Mouse (Mus musculus) thymus, adult 18-20 months (tissue): ENCODE results near the gene Armc12.

Experiments used
- DNase-seq, 2 experiments: peaks; one replicate each; pipeline ENCODE4 v3.0.0; 2022; ENCODE audit warnings: mixed read lengths in 2 of 2

The Armc12 gene

DNA sequence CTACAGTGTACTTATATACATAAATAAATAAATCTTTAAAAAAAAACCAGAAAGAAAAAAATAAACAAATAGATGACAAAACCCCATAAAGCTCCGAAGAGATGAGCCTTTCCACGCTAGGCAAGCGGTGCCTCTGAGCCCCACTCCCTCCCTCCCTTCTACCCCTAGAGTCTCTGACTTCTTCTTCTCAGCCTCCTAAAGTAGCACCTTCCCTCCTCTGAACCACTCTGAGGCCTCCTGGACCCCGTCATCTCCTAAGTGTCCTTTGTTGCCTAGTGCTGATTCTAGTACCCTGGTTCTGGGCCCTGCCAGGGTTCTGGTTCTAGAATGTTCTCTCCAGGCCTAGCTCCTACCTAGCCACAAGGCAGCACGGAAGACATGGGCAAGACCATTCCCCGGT, at the start of gene Armc12:
Armc12 (plus strand) TSS at position 301 of the 400 bp plus-strand sequence.
- DNase-seq: no peak

DNA sequence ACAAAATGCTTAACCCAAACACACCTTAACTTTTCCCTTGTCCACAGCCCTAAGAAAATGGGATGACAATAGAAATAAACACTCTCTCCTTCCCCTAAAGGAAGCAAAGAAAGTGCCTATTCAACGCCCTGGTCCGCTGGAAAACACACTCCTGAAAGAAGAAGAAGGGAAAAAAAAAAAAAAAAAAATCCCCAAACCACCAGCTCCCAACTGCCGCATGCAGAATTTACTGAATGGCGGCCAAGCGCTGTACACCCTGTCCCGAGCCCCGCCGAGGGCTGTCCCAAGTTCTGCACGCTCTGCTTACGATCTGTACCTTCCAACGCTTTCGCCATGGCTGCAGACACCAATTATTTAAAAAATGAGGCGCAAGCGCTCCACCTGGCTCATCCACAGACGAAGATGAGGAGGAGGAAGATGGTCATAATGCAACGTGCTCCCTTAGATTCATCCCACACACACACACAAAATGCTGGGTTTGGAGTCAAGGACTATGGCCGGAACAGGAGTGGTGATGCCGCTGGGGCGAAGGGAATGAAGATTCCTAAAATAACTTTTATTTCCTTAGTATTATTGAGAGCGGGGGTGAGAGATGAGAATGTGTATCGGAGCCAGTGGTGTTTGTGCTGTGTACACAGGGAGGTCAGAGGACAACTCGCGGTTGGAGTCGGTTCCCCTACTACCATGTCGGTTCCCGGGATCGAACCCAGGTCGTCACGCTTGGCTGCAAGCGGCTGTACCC, 45.7 kb upstream of the Armc12 start:
- peak in 1 of 2 experiments; percentile 39 for DNase-seq

DNA sequence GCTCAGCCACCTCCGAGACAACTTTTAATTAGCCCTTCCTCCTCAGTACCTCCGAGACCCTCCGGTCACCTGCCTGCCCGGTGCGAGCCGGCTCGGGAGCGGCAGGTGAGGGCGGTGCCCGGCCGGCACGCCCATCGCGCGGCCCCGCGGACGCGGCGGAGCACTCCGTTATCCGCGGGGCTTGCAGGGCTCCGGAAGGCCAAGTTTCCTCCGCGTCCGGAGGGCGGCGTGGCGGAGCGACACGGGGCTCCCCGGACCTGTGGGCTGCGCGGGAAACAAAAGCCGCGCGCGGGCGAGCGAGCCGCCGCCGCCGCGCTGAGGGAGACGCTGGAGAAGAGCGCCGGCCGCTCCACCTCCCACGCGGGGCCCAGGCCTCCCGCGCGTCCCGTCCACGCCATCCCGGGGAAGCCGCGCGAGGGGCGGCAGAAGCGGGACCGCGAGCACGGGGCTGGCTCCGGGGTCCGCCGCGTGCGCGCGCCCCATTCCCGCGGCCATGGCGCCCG, 45.1 kb upstream of the Armc12 start:
- DNase-seq: peak; percentile 53 to 54

DNA sequence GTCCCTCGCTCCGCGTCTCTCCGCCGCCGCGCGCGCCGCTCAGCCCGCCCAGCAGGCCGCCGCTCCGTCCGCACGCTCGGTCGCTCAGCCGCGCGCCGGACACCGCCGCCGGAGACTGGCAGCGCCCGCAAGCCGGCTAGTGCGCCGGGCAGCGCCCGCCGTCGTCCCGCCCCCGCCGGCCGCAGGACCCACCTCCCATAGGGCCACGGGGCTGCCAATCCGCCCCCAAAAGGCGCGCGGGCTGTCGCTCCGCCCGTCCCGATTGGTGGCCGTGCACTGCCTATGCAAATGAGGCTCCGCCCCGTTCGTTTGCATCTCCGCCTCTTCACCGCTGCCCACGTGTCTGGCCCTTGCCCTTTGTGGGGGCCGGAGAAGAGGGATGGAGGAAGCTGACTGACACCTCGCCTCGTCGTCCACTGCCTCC, 44.6 kb upstream of the Armc12 start:
- peak; percentile 96 to 97 for DNase-seq

DNA sequence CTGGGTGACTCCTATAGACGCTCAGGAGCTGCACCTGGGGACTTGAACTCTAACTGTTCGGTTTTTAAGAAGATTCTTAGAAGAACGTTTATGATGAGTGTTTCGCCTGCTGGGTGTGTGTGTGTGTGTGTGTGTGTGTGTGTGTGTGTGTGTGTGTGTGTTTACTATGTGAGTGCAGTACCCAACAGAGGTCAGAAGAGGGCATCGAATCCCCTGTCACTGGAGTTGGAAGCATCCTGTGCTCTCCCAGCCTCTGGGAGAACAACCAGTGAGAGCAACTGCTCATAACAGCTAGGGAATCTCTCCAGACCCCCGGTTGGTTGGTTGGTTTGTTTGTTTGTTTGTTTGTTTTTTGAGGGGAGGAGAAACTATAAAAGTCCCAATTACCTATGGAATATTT, 43.9 kb upstream of the Armc12 start:
- DNase-seq: no peak

DNA sequence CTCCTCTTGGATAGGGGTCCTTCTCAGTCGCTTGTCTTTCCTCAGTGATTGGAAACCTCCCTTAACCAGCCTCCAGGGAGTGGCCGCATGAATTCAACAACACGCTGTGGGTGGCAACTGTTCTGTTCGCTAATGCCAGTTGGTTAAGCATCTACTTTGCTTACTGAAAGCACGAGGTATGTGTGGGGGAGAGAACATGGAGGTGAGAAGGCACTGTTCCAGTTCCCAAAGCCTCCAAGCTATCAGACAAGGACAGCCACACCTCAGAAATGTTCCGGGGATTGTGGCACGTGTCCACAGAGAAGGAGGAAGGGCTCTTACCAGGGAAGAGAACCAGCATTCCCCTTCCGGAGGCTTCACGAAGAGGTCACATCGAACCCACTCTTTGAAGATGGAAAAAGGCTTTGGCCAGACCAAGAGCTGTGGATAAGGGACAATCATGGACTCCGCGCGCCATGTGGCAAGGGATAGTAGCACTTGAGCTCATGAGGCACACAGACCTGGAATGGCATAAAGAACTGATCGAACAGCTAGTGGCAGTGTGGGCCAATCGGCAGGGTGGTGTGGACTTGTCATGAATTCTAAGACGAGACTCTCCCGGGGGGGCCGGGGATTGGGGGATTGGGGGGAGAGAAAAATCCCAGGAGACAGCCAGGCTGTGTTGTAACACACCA, 42.9 kb upstream of the Armc12 start:
- no peak for DNase-seq

DNA sequence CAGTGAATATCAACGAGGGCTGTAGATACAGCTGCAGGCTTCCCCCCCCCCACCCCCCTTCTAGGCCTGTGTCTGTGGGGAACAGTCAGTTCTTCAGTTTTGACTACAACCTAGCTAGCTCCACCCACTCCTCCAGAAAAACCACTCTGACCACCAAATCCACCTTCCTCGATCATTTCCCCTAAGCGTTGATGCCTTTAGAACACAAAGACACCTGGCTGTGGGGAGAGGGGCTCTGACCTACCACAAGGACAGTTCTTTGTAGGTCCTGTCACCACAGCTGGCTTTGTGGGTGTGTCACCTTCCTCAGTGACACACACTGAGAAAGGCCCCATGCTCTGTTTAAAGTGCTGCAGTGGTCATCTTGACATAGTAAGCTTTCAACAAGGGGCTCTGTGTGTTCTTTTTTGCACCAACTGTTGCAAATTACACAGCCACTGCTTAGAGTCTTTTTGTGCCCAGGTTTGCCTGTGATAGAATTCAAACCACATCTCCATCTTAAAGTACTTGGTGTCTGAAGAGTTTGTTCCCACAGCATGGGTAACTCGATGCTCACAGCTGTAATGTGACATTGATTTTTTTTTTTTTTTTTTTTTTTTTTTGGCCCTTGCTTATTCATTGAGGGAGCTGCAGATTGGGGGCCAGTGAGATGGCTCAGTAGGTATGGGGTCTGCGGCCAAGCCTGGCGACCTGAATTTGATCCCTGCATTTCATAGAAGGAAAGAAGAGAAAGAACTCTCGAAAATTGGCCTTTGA, 42.2 kb upstream of the Armc12 start:
- DNase-seq: peak in 1 of 2 experiments; percentile 64

DNA sequence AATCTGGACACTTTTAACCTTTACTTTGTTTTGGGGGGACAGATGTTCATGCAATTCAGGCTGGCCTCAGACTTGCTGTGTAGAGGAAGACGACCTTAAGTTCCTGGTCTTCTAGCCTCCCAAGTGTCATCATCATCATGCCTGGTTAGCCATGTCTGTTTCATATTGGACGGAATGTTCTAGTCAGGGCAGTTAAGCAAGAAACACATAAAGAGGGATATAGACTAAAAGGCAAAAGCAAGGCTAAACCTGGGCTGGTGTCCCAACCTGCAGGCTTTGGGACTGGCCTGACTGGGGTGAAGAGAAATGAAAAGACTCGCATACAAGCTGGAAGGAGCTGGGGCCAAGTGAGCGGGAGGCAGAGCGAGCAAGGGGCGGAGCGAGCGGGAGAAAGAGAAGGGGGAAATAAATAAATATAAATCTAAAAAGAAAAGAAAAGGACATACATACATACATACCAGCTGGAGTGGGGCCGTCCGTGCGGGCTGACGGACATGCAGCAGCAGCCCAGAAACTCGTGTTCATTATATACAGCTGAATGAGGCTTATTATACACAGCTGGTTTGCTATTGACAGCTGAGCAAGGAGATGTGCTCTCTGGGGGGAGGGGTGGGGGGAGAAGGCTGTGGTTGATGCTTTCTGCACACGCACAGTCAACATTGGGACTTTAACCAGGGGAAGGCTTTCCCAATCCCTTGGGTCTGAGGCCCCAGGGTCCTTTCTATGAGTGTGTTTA, 39.4 kb upstream of the Armc12 start:
- DNase-seq: no peak

DNA sequence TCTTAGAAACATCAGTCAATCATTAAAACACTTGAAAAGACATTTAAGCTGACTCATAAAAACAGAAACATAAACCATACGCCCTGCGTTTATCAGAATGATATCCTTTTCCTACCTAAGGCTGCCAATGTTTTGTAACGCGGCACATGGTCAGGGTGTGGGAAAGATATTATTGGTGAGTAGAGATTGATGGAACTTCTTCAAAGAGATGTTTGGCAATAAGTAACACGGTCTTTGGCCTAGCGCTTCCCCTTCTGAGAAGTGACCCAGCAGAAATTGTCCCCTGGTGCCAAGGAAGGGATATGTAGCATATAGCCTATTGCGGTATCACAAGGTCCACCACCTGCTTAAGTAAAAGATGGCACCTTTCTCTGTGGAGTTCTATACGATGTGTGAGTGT, 34.8 kb upstream of the Armc12 start:
- no peak for DNase-seq

DNA sequence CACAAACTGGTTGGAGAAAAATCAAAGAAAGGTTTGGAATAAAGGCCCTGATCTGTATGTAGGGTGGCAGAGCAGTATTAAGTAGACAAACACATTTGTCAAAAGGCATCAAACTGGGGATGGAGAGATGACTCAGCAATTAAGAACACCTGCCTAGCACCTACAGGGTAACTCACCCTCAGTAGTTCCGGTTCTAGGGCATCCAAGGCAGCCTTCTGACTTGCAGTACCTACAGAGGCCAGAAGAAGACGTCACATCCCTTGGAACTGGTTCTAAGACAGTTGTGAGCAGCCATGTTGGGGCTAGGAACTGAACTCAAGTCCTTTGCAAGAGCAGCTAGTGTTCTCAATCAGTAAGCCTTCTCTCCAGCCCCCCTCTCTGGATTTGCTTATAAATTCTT, 31.4 kb upstream of the Armc12 start:
- no peak for DNase-seq

DNA sequence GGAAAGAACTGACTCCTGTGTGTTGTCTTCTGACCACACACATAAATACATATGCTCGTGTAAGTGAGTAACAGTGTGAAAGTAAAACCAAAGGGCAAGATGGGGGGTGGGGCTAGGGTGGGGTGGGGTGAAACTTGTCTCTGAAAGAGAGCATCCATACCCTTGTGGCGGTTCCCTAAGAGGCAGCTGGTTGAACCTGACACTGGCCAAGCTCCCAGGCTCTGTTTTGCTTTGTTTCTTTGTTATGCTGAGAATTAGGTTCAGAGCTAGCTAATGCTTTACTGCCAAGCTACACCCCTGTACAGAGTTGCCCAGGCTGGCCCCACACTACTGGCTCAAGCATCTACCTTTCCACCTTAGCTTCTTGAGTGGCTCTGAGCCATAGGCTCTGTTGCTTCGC, 30.1 kb upstream of the Armc12 start:
- DNase-seq: no peak

DNA sequence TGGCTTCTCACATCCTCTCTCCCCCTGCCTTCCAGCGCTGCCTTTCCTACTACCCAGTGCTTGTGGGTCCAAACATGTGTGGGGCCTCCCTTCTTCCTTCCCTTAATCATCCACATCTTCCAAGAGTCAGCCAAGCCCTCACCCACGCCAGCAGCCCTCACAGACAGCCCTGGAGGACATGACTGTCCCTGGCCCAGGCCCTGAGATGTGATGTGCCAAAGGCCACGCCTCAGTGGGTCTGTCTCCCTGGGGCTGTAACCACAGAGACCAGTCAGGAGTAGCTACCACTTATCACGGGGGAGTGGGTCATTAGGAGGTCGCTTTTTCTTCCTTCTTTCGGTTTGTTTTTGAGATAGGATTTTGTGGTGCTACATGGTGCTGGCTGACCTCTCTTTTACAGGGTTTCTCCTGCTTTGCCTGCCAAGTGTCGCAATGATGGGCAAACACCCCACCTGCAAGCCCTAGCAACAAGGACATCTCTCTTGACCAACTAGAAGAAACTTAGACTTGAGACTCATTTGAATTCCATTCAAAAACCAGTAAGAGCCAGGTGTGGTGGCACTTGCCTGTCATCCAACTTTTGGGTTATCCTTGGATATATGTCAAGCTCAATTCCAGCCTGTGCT, 28.3 kb upstream of the Armc12 start:
- no peak for DNase-seq

DNA sequence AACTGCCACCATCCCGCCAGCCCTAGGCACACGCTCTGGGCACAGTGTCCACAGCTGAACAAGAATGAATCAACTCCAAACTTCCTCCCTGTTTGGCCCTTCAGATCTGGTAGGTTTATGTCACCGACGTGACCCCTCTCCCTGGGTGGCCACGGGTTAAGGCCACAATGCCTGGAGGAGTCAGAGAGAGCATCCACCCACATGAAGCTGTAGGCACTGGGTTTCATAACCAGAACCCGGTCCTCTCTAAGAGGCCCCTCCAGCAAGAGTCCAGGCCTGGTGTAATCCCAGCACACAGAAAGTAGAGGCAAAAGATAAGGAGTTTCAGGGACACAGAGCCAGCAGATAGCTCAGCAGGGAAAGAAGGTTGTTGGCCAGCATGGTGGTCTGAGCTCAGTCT, 26.4 kb upstream of the Armc12 start:
- DNase-seq: no peak

DNA sequence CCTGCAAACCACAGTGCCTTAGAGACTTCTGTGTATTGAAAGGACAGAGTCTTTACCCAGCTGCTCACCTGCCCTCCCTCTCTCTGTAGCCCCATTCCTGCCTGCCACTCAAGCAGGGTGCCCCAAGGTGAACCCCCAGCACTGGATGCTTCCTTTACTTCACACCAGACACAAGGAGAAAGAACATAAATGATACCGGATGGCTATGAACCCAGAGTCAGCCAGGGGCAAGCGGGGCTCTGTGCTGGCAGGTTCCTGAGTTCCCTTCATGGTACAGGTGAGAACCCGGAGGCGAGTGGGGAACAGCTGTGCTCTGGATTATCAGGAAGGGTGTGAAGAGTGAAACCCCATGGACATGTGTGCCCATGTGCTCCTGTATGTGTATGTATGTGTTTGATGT, 25.0 kb upstream of the Armc12 start:
- DNase-seq: no peak

DNA sequence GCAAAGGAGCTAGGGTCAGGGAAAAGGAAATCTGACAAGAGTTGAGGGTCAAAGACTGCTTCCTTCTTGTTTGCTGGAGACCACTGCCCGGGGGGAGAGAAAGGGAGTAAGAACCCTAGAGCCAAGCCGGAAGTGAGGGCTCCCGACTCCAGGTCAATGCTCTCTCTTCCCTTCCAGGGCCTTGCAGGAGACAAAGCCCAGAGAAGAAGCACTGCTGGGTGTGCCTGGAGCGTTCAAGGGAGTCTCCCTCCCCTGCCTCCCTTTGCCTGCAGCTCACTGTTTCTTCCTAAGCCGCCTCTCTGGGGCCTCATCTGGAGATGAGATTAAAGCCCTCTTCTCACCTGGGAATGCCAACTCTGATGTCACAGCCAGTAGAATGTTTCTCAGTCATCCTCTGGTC, 23.7 kb upstream of the Armc12 start:
- DNase-seq: no peak

DNA sequence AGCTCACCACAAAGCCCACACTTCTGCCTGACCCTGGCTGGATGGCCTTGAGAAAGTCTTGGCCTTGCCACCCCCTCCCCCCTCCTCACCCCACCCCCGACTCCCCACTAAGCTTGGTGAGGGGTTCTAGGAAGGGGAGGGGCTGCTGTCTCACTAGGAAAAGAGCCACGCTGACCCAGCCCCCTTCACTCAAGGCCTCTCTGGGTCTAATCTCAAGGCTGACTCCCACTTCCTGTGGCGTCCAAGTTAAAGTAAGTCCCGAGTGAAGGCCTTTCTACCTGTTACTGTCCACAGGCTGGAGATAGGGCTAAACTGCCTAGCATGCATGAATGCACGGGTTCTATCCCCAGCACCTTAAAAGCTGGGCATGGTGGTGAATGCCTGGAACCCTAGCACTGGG, 23.1 kb upstream of the Armc12 start:
- DNase-seq: no peak

DNA sequence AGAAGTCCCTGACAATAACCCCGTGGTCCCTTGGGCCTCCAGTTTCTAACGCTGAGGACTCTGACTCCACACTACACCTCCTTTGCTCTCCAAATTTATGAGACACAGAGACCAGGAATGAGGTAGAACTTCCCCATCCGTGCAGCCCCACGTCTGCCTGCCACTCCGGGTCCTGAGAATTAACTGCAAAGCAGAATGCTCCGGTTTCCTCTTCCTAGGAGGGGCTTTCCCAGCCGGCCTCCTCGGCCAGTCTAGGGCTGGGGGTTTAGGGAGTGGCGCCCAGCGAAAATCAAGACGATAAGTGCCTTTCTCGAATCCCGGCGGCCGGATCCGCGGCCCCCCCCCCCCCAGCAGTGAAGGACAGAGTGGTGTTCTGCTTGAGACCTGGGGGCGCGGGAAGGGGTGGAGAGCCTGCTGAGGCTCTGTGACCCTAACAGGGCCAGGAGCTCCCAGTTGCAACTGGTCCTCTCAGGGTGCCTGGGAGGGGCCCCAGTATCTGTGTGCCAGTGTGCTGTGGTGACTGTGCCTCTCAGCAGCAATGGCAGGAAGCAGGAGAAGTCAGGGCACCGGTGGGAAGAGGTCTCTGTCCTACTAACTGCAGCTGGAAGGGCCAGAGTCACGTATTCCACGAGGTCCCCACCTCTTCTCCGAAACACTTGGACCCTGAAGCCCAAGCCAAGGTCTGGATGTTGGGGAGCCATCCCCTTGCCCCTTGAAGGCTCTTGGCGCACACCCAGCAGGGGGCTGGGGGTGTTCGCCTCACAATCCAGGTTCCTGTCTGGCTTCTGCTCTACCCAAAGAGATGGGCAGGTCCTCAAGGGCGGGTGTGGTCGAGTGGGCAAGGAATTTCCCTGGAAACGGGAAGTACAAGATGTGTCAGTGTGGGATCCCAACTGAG, 19.9 kb upstream of the Armc12 start:
- DNase-seq: no peak

DNA sequence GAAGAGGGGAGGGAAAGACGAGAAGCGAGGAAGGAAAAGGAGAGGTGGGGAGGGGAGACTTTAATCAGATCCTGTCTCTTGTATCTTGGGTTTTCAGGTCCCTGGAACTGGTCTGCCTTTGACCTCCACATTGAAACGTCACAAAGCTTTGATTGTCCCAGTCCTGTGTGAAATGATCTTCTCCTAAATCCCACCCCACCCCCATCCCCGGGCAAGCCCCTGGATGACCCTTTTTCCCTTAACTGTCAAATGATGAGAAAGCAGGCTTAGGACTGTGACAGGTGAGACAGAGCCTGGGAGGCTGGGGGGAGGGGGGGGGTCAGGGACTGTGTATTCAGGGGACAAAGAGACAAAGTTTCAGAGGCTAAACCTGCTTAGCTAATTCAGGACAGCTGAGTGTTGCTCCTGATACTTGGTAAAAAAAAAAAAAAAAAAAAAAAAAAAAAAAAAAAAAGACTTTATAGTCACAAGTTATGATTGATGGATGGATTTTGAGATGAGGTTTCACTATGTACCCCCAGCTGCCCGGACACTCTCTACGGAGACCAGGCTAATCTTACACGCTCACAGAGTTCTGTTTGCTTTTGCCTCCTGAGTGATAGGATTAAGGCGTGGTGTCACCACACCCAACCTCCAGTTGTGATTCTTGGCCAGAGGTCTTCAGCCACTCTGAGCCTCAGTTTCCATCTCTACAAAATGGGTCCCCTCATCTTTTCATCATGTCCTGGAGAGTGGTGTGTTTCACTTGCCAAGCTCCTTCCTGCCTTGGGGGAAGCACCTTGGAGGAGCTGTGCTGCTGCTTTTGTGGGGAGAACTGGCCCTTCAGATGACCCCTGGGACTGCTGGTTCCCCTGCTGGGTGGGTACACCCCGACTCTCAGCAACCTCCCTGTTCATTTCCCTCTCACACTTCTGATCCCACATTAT, 18.7 kb upstream of the Armc12 start:
- DNase-seq: no peak

DNA sequence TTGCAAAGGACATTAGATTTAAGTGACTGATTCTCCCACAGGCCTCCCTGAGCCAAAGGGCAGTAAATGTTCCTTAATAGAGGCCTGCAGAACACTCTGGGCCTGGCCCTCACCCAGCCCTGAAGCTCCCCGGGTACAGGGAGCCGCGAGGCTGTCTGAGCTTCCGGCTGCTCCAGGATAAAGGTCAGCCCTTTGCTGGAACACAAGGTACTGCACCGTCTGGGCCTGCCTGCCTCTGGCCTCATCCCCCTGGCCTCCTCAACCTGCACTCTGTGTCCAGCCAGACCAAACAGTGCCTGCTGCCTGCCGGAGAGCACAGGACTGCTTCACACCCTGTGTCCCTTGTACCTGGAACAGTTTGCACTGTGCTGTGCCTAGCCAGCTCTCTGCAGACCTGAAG, 17.9 kb upstream of the Armc12 start:
- no peak for DNase-seq

DNA sequence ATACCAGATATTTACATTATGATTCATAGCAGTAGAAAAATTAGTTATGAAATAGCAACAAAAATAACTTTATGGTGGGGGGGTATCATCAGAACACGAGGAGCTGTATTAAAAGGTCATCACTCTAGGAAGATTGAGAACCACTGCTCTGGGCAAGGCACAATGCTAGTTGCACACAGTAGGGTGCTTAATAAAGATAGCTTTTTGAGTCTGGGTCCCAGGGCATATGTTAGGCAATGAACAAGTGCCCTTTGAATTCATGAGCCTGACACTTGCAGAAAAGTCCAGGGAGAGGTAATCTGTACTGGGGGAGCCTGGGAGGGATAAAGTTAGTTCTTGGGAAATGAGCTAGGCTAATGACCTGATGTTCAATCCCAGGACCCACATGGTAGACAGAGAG, 17.3 kb upstream of the Armc12 start:
- no peak for DNase-seq
